Mouse (Mus musculus) small intestine, adult 2 months (tissue): ENCODE measurements around the gene Adamts16.

Experiments
- CTCF ChIP-seq: fragments of 200-500 bp; IDR thresholded peaks from 2 replicates; pipeline ENCODE4 v1.5.1; 2012; ENCODE audit warnings: low read depth, mild to moderate bottlenecking, control low read depth, inconsistent platforms, low read length, moderate library complexity, mixed read lengths; ENCODE audit not compliant: insufficient replicate concordance, insufficient read length; ENCODE audit errors: extremely low read depth
- POLR2A ChIP-seq: fragments of 200-500 bp; IDR thresholded peaks from 2 replicates; pipeline ENCODE4 v1.6.1; 2012; ENCODE audit warnings: low read depth, mild to moderate bottlenecking, control low read depth, inconsistent platforms, low read length, moderate library complexity

GRCm38 (mm10) chr13:70862162-70862908 lies 20.7 kb upstream of the Adamts16 start:
- TF ChIP-seq CTCF (no peak), POLR2A (no peak)
